Mouse (Mus musculus) thymus, postnatal 4 days (tissue): Measurements from ENCODE around the gene Utp3.

Experiments used
- DNase-seq: peaks from one replicate; pipeline ENCODE4 v3.0.0; 2021

Gene Utp3

GRCm38 (mm10) chr5:88574829-88575228, 20.6 kb downstream of the Utp3 start:
- DNase-seq: no peak

GRCm38 (mm10) chr5:88575506-88576338, 21.5 kb downstream of the Utp3 start:
- DNase-seq: no peak

GRCm38 (mm10) chr5:88580681-88581080, 26.4 kb downstream of the Utp3 start:
- DNase-seq: no peak

- no peak for DNase-seq
Observed at GRCm38 (mm10) chr5:88581343-88581742, 27.1 kb downstream of the Utp3 start.

GRCm38 (mm10) chr5:88583271-88584031, 29.2 kb downstream of the Utp3 start:
- no peak for DNase-seq

GRCm38 (mm10) chr5:88584061-88584460, 29.8 kb downstream of the Utp3 start:
- no peak for DNase-seq

GRCm38 (mm10) chr5:88586407-88587174, 32.3 kb downstream of the Utp3 start:
- no peak for DNase-seq

GRCm38 (mm10) chr5:88587211-88587934, 33.1 kb downstream of the Utp3 start:
- no peak for DNase-seq

- no peak for DNase-seq
Observed at GRCm38 (mm10) chr5:88588481-88588880, 34.2 kb downstream of the Utp3 start.

- no peak for DNase-seq
Observed at GRCm38 (mm10) chr5:88593421-88594172, 39.3 kb downstream of the Utp3 start.

- DNase-seq: no peak
Observed at GRCm38 (mm10) chr5:88594173-88594569, 39.9 kb downstream of the Utp3 start.

- no peak for DNase-seq
Observed at GRCm38 (mm10) chr5:88595537-88596455, 41.5 kb downstream of the Utp3 start.

- DNase-seq: no peak
Observed at GRCm38 (mm10) chr5:88598961-88599360, 44.7 kb downstream of the Utp3 start.

GRCm38 (mm10) chr5:88602030-88602429, 47.8 kb downstream of the Utp3 start:
- no peak for DNase-seq

- DNase-seq: no peak
Observed at GRCm38 (mm10) chr5:88602713-88603112, 48.5 kb downstream of the Utp3 start.

GRCm38 (mm10) chr5:88604046-88604445, 49.8 kb downstream of the Utp3 start:
- no peak for DNase-seq

- DNase-seq: no peak
Observed at GRCm38 (mm10) chr5:88604641-88605358, 50.5 kb downstream of the Utp3 start.
